Mouse (Mus musculus) frontal cortex, postnatal 10 days (tissue): ENCODE data around the gene Akirin2.
A peak's percentile ranks its signal among the peaks of the same experiment; 100 is the strongest.

Experiments used
- DNase-seq, 2 experiments: peaks; one replicate each; pipeline ENCODE4 v3.0.0; 2022; ENCODE audit warnings: low spot score in 2 of 2, mixed read lengths in 1 of 2

The Akirin2 gene

DNA sequence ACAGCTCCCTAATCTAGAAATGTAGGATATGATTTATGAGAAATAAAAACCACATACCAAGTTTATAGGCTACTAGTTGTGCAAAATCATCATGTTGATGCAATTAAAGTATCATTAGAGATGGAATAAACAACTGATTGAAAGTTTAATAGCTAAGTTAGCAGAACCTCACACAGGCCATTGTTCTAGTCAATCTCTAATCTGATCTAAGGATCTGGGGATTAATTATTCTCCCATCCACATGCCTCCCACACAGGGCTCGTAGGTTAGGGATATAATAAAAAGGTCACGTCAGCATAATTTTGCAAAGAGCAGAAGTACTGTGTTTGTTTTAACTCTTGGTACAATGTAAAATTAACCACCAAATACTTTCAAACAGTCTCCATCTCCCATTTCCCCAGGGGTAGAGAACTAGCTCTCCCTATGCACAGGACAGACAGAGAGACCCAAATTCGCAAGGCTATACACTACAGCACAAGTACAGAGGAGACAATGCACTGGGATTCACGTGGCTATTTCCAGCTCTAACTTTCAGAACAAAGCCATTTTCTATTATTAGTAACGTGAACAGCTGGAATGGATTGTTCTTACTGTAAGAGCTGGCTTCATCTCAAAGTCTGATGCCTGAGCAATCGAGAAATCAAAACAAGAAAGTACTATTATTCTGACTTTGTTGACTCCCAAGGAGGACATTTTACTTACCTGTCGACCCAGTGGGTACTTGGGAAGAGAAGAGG lies 34.3 kb downstream of the Akirin2 start:
- DNase-seq: no peak

GRCm38 (mm10) chr4:34603123-34603522 lies 52.4 kb downstream of the Akirin2 start:
- no peak for DNase-seq

- no peak for DNase-seq
These were observed 55.9 kb downstream of the Akirin2 start for GRCm38 (mm10) chr4:34606658-34607057.

DNA sequence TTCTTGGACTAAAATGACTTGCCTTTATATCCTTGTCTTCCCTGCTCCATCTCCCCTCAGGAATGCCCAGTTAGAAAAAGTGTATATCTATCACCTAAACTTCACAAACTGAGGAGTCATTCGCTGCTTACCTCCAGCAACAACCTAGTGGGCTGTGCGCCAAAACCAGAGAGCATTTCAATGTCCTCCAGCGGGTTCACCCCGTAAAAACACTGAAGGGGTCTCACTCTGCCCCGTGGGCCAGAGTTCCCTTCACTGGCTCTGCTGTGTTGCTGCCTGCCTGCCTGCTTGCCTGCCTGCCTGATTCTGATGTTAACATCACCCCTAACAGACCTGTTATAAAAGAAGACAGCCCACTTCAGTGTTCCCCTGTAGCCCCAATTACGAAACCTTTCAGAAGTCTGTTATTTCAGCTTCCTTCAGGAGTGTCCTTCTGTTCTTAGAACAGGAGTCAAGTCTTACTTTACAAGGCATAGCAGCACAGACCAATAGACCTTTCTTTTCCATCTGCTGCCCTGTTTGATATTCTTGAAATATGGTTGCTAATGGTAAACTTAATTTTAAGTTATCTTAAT lies 62.9 kb downstream of the Akirin2 start:
- DNase-seq: peak in 1 of 2 experiments; percentile 11

DNA sequence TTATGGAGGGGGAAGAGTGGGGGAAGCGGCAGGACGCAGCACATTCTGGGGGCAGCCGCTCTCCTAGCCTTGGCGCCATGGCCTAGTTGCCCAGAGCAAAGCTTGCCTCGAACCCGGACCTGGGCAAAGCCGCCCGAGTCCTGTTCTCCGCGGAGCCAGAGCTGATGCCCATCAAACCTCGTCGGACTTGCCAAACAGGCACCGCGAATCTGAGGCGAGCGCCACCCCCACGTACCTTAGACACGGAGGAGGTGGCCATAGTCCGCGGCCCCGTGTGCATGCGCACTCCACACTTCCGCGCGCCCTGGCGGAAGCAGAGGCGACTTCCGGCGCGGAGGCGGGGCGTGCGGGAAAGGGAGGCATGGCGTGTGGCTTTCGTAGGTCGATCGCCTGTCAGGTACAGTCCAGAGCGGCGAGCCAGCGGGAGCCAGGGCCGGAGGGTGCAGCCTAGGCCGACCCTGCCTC lies 63.9 kb downstream of the Akirin2 start, which contains the start of the genes Orc3 and Rars2:
Gene Orc3, minus strand, starts transcription at position 315 of the 465 bp plus-strand sequence.
Gene Rars2, plus strand, starts transcription at position 328 of the 465 bp plus-strand sequence.
- peak; percentile 86 to 88 for DNase-seq

DNA sequence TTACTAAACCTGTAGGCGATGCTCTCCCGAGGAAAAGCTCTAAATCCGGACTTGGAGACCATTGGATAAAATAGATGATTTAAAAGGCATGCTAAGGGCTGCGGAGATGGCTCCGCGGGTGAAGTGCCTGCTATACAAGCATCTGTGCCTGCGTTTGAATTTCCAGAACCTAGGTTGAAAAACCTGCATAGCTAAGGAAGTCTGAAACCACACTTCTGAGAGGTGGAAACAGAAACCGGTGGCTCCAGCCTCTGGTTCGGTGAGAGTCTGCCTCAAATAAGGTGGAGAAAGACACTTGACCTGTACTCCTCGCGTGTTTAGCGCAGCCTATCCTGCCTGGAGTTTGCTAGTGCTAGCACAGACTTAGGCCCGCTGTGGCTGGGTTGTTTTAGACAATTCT lies 64.6 kb downstream of the Akirin2 start:
- peak in 1 of 2 experiments; percentile 15 for DNase-seq

DNA sequence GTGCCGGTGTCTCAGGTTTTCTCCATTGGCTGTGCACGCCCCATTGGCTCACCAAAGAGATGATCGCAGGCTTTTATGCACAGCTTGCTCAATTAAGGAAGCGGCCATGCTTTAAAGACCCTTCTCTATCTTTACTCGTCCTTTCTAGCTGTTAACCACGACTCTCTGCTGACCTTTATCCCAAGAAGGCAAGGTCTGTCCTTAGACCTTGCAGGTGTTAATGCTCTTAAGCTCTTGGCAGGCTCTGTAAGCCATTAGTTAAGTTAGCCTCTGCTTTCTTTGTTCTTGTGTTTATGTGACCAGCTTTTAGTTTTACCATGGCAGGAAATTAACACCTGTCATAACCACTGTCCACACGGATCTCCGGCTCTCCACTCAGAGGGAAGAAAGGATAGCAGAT lies 65.4 kb downstream of the Akirin2 start:
- DNase-seq: no peak
